Mouse (Mus musculus) urinary bladder, postnatal 4 days (tissue): ENCODE results near the gene Zbtb46.
A peak's percentile ranks its signal among the peaks of the same experiment; 100 is the strongest.

Experiments
- DNase-seq, 2 experiments: peaks; one replicate each; pipeline ENCODE4 v3.0.0; 2021 to 2022; ENCODE audit warnings: low spot score in 2 of 2

The Zbtb46 gene

GRCm38 (mm10) chr2:181364860-181365596 lies 94.2 kb downstream of the Zbtb46 start, which contains the start of the genes Zgpat and Arfrp1:
TSS of gene Zgpat (plus strand) at chr2:181364928.
TSS of gene Arfrp1 (minus strand) at chr2:181365404.
- DNase-seq, result peak; percentile 81 to 87

GRCm38 (mm10) chr2:181364487-181364859 lies 94.8 kb downstream of the Zbtb46 start:
- no peak for DNase-seq

GRCm38 (mm10) chr2:181363946-181364345 lies 95.3 kb downstream of the Zbtb46 start:
- DNase-seq, result no peak

GRCm38 (mm10) chr2:181356780-181357179 lies 102.4 kb downstream of the Zbtb46 start:
- DNase-seq, result no peak

- DNase-seq, result no peak
Observed at GRCm38 (mm10) chr2:181342766-181343165, 116.5 kb downstream of the Zbtb46 start.

- no peak for DNase-seq
Observed at GRCm38 (mm10) chr2:181340426-181340825, 118.8 kb downstream of the Zbtb46 start.
